Mouse (Mus musculus): ENCODE measurements around the gene Gm49318. TPM values are rescaled to one million over a fixed set of nuclear protein-coding genes. Genes with fewer than 3 reads are reported as not detected.
A peak's percentile ranks its signal among the peaks of the same experiment; 100 is the strongest.

Gene Gm49318
- polyA plus RNA-seq, 1 experiment, result not detected

DNA sequence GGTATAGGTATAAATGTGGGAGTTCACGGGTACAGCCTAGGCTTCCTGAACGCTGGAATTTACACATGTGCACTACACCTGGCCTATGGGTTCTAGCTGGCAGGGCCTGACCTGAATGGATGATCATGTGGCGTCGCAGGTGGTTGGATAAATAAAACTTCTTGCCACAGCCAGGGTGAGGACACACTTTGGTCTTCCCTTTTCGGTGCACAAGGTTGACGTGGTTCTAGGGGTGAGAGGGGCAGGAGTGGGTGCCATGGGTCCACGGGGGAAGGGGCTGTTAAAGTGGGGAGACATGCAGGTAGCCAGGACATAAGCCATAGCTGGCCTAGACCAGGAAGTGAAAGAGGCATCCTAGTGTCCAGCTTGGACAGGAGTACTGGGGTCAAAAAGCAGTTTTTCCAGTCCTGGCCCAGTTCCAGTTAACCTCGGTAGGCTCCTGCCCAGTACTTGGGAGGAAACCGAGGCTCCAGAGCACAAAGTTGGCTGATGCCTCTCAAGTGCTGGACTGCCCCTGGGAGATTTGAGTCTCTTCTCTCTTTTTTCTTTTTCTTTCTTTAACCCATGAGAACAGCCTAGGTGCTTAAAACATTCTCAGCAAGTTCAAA, 14.7 kb downstream of the Gm49318 start:
- H3K4me2 ChIP-seq (ENCODE audit: low read depth), result no peak overlapping the region
- H3K36me3 ChIP-seq (ENCODE audit: control insufficient read depth, insufficient read depth), result no peaks in the 10 kb centered on the region
- no peak overlapping the region for H3ac ChIP-seq (ENCODE audit: control insufficient read depth, insufficient read length)
- peaks cover 10% of the 10 kb centered on the region for H3K27me3 ChIP-seq (ENCODE audit: control insufficient read depth, insufficient read depth, insufficient read length)
- no peak overlapping the region for H3K4me3 ChIP-seq
- no peaks in the 10 kb centered on the region for H3K79me2 ChIP-seq (ENCODE audit: control insufficient read depth, insufficient read depth)
- TF ChIP-seq POLR2AphosphoS2 (IDR thresholded peaks at IDR 0.05; ENCODE audit: insufficient read length, low read depth) (no peak), REST (IDR thresholded peaks at IDR 0.05; ENCODE audit: insufficient read depth, insufficient read length) (no peak), MYOD1 (IDR thresholded peaks at IDR 0.05; ENCODE audit: control insufficient read depth in 1 of 3, insufficient read length in 2 of 3, low read depth in 2 of 3) (no peak), E2F4 (IDR thresholded peaks at IDR 0.05; ENCODE audit: insufficient read depth) (no peak)

DNA sequence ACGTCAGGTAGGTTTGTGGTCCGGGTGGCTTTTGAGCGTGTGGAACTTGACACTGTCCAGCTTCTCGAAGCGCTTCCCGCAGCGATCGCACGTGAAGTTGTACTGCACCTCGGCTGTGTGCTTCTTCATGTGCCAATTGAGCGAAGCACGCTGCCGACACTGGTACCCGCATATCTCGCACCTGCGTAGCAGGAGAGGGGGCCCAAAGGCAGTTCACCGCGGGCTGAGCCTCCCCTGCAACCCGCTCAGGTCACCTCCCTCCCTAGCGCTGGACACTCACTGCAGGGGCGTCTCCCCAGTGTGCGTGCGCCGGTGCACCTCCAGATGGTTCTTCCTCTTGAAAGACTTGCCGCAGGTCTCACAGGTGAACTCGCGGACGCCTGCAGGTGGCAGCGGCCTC, 15.3 kb downstream of the Gm49318 start:
- no peak overlapping the region for H3K4me3 ChIP-seq
- H3K27me3 ChIP-seq (ENCODE audit: control insufficient read depth, insufficient read depth, insufficient read length), result peaks cover 17% of the 10 kb centered on the region
- H3K4me2 ChIP-seq (ENCODE audit: low read depth), result no peak overlapping the region
- TF ChIP-seq POLR2A (IDR thresholded peaks at IDR 0.05; ENCODE audit: insufficient read length, low read depth), result peak; percentile 7
- TF ChIP-seq TCF12 (IDR thresholded peaks at IDR 0.05; ENCODE audit: insufficient read depth, poor library complexity, severe bottlenecking), result no peak
- H3K79me2 ChIP-seq (ENCODE audit: control insufficient read depth, insufficient read depth), result no peaks in the 10 kb centered on the region
- H3ac ChIP-seq (ENCODE audit: control insufficient read depth, insufficient read length), result no peak overlapping the region
- no peaks in the 10 kb centered on the region for H3K36me3 ChIP-seq (ENCODE audit: control insufficient read depth, insufficient read depth)

DNA sequence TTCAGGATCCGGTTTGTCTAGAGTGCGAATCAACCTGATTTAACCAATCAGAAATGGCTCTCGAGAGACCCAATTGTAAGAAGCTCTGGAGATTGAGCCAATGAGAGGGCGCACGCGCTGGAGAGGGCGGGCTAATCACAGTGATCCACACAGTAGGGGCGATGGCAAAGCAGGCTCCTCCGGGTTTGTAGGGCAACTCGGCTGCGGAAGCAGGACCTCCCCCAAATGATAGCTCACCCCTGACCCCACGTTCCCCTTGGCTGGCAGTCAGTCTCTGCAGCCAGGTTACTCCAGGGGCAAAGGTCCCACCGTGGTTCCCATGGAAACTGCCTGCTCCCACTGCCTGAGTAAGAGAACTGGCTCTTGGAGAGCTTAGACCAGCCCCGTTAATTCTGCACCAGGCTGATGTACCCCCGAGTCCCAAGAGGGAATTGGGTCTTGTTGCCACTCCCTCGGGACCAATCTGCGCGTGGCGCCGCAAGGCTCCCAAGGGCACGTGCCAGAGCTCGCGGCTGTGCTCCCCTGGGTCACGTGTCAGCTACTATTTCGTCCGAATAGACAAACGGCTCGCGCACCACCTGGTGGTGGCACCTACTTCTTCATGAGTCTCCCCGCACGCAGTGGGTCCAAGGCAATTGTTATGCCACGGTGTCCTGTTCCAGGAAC, 16.5 kb downstream of the Gm49318 start:
- no peaks in the 10 kb centered on the region for H3K36me3 ChIP-seq (ENCODE audit: control insufficient read depth, insufficient read depth)
- H3K4me2 ChIP-seq (ENCODE audit: low read depth), result no peak overlapping the region
- H3K27me3 ChIP-seq (ENCODE audit: control insufficient read depth, insufficient read depth, insufficient read length), result peaks cover 28% of the 10 kb centered on the region
- no peaks in the 10 kb centered on the region for H3K79me2 ChIP-seq (ENCODE audit: control insufficient read depth, insufficient read depth)
- TF ChIP-seq USF1 (IDR thresholded peaks at IDR 0.05; ENCODE audit: low read depth), result no peak
- no peak for TF ChIP-seq POLR2A (IDR thresholded peaks at IDR 0.05; ENCODE audit: insufficient read length, low read depth)
- no peak for TF ChIP-seq CEBPB (IDR thresholded peaks at IDR 0.05; ENCODE audit: insufficient read depth, poor library complexity, severe bottlenecking)
- TF ChIP-seq POLR2AphosphoS2 (IDR thresholded peaks at IDR 0.05; ENCODE audit: insufficient read length, low read depth), result peak; percentile 34
- no peak for TF ChIP-seq MYOD1 (IDR thresholded peaks at IDR 0.05; ENCODE audit: control insufficient read depth in 1 of 3, insufficient read length in 2 of 3, low read depth in 2 of 3)
- no peak overlapping the region for H3ac ChIP-seq (ENCODE audit: control insufficient read depth, insufficient read length)
- no peak overlapping the region for H3K4me3 ChIP-seq

DNA sequence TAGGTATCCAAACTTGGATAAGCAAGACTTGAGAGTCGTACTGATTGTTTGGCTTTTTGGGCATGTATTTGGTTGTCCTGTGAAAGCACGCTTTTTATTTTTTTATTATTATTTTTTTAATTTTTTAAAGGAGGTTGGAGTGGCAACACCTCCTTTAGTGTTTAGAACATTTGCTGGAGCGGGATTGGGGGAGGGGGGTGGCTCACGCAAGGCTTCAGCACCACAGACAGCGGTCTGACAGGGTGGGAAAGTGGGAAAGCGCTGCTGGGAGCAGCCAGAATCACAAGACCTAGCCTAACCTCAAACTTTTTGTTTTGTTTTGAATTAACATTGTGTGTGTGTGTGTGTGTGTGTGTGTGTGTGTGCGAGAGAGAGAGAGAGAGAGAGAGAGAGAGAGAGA, 17.4 kb downstream of the Gm49318 start:
- H3K4me2 ChIP-seq (ENCODE audit: low read depth), result no peak overlapping the region
- H3K27me3 ChIP-seq (ENCODE audit: control insufficient read depth, insufficient read depth, insufficient read length), result peaks cover 37% of the 10 kb centered on the region

DNA sequence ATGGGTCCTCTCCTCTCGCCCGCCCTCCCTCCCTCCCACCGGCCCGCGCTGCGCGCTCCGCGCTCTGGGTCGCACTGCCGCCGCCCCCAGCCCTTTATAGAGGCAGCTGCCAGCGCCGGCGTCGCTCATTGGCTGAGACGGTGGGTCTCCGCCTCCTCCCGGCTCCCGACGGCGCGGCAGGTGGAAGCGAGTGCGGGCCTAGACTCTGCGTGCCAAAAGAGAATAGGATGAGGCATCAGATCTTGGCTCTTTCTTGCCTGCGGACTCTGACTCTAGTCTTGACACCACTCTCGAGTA, 19.2 kb downstream of the Gm49318 start, which contains the start of gene Elavl3:
Gene Elavl3, minus strand, starts transcription at position 66 of the 297 bp plus-strand sequence.
- no peaks in the 10 kb centered on the region for H3K79me2 ChIP-seq (ENCODE audit: control insufficient read depth, insufficient read depth)
- no peak within 1 kb of the TSS for H3ac ChIP-seq (ENCODE audit: control insufficient read depth, insufficient read length)
- no peak for TF ChIP-seq POLR2AphosphoS2 (IDR thresholded peaks at IDR 0.05; ENCODE audit: insufficient read length, low read depth)
- no peak for TF ChIP-seq CEBPB (IDR thresholded peaks at IDR 0.05; ENCODE audit: insufficient read depth, poor library complexity, severe bottlenecking)
- no peak for TF ChIP-seq TCF3 (IDR thresholded peaks at IDR 0.05; ENCODE audit: insufficient read length, low read depth)
- no peak for TF ChIP-seq MYOD1 (IDR thresholded peaks at IDR 0.05; ENCODE audit: control insufficient read depth in 1 of 3, insufficient read length in 2 of 3, low read depth in 2 of 3)
- TF ChIP-seq SRF (IDR thresholded peaks at IDR 0.05; ENCODE audit: control insufficient read depth, insufficient read length, low read depth), result no peak
- no peak for TF ChIP-seq TCF12 (IDR thresholded peaks at IDR 0.05; ENCODE audit: insufficient read depth, poor library complexity, severe bottlenecking)
- no peak for TF ChIP-seq POLR2A (IDR thresholded peaks at IDR 0.05; ENCODE audit: insufficient read length, low read depth)
- TF ChIP-seq USF1 (IDR thresholded peaks at IDR 0.05; ENCODE audit: low read depth), result no peak
- no peak for TF ChIP-seq E2F4 (IDR thresholded peaks at IDR 0.05; ENCODE audit: insufficient read depth)
- no peak for TF ChIP-seq REST (IDR thresholded peaks at IDR 0.05; ENCODE audit: insufficient read depth, insufficient read length)
- no peak for TF ChIP-seq MYOG (IDR thresholded peaks at IDR 0.05; ENCODE audit: control insufficient read depth in 1 of 3, insufficient read depth in 1 of 3, insufficient read length in 2 of 3, low read depth in 2 of 3)
- no peak for TF ChIP-seq MAX (IDR thresholded peaks at IDR 0.05; ENCODE audit: low read depth)
- peaks cover 42% of the 10 kb centered on the region for H3K27me3 ChIP-seq (ENCODE audit: control insufficient read depth, insufficient read depth, insufficient read length)
- no peak within 1 kb of the TSS for H3K4me3 ChIP-seq
- H3K36me3 ChIP-seq (ENCODE audit: control insufficient read depth, insufficient read depth), result no peaks in the 10 kb centered on the region
- no peak within 1 kb of the TSS for H3K4me2 ChIP-seq (ENCODE audit: low read depth)

More for the DNA sequence above, 17.4 kb downstream of the Gm49318 start:
- peak; percentile 81 for TF ChIP-seq REST (IDR thresholded peaks at IDR 0.05; ENCODE audit: insufficient read depth, insufficient read length)
- TF ChIP-seq MYOD1 (IDR thresholded peaks at IDR 0.05; ENCODE audit: control insufficient read depth in 1 of 3, insufficient read length in 2 of 3, low read depth in 2 of 3), result no peak
- no peak for TF ChIP-seq TCF12 (IDR thresholded peaks at IDR 0.05; ENCODE audit: insufficient read depth, poor library complexity, severe bottlenecking)
- Histone ChIP-seq H3K36me3 (ENCODE audit: control insufficient read depth, insufficient read depth) (no peaks in the 10 kb centered on the region), H3ac (ENCODE audit: control insufficient read depth, insufficient read length) (no peak overlapping the region), H3K4me3 (no peak overlapping the region), H3K79me2 (ENCODE audit: control insufficient read depth, insufficient read depth) (no peaks in the 10 kb centered on the region)

Data from myocyte (in vitro differentiated cells).